Mouse (Mus musculus) limb, embryonic 11.5 days (tissue): ENCODE data around the gene Adck1. TPM values are rescaled to one million over a fixed set of nuclear protein-coding genes. Genes with fewer than 3 reads are reported as not detected.

ENCODE experiments used
- ATAC-seq: fragments of 200-750 bp; cut with Nextera tagmentation; 2 replicates; pipeline ENCODE4 v1.8.0; 2017; ENCODE audit warnings: low read depth; ENCODE audit not compliant: insufficient number of reproducible peaks, low FRiP score, low TSS enrichment
- DNase-seq: peaks from one replicate; pipeline ENCODE4 v3.0.0-alpha.2; 2015; ENCODE audit warnings: low spot score
- H3K27ac ChIP-seq: fragments of 300-500 bp; sonication (generic); replicated peaks from 2 replicates; pipeline ENCODE4 v1.5.1; 2014; ENCODE audit warnings: low read depth, mild to moderate bottlenecking, low read length
- H3K27me3 ChIP-seq: fragments of 300-500 bp; sonication (generic); 2 replicates; pipeline ENCODE4 v1.6.1; 2014; ENCODE audit warnings: mild to moderate bottlenecking, low read length, mixed read lengths; ENCODE audit not compliant: control insufficient read depth, insufficient read depth
- H3K36me3 ChIP-seq: fragments of 300-500 bp; sonication (generic); 2 replicates; pipeline ENCODE4 v1.6.1; 2014; ENCODE audit warnings: mild to moderate bottlenecking, low read length, moderate library complexity, mixed read lengths; ENCODE audit not compliant: control insufficient read depth, insufficient read depth
- H3K4me1 ChIP-seq: fragments of 300-500 bp; sonication (generic); 2 replicates; pipeline ENCODE4 v1.6.1; 2014; ENCODE audit warnings: low read length, mixed read lengths; ENCODE audit not compliant: control insufficient read depth, insufficient read depth
- H3K4me2 ChIP-seq: fragments of 300-500 bp; sonication (generic); 2 replicates; pipeline ENCODE4 v1.6.1; 2014; ENCODE audit warnings: low read depth, mild to moderate bottlenecking, moderate library complexity; ENCODE audit not compliant: severe bottlenecking
- H3K4me3 ChIP-seq: fragments of 300-500 bp; sonication (generic); 2 replicates; pipeline ENCODE4 v1.5.1; 2014; ENCODE audit warnings: low read depth, low read length
- H3K9ac ChIP-seq: fragments of 300-500 bp; sonication (generic); 2 replicates; pipeline ENCODE4 v1.6.1; 2014; ENCODE audit warnings: mild to moderate bottlenecking, low read length
- H3K9me3 ChIP-seq: fragments of 300-500 bp; sonication (generic); 2 replicates; pipeline ENCODE4 v1.6.1; 2016; ENCODE audit warnings: low read length; ENCODE audit not compliant: control insufficient read depth
- WGBS: fragments of 180-500 bp; shearing (Covaris S2); extraction: QIAGEN DNeasy Blood & Tissue Kit; methylation state at CpG from one replicate; pipeline ENCODE4 v1.1.7; 2014; 5-methylcytosine and 5-hydroxymethylcytosine counted together
- polyA plus RNA-seq: library from polyadenylated mRNA; unstranded; fragments of >200 nt; fragmentation: Nextera tagmentation; extraction: Ambion mirVana; gene quantifications from 2 replicates; pipeline ENCODE4 v1.2.1, GENCODE M21; 2014

Gene Adck1
- polyA plus RNA-seq, 1 experiment from 2014 or later, result 14.8 TPM

DNA sequence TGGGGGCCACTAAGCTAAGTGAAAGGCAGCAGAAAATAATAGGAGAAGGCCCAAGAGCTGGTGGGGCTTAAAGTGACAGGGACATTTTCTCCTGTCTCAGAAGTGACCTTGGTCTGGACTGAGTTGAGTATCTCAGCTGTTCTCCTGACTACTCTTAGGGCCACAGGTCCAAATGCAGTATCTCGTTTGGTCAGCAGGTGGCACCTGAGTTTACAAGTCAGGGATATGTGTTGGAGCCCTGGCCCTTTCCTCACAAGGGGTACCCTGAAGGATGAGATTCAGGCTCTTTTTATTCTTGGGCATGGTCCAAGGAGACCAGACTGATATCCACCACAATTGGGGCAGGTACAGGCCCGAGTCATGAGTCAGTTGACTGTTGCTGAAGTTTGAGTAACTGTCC is 44.8 kb downstream of the Adck1 start:
- ATAC-seq (no peak), DNase-seq (peak; percentile 80)
- H3K9me3 ChIP-seq, result no peaks in the 10 kb centered on the region
- H3K4me3 ChIP-seq, result no peak overlapping the region
- H3K4me2 ChIP-seq, result no peak overlapping the region
- H3K27me3 ChIP-seq, result no peaks in the 10 kb centered on the region
- no peaks in the 10 kb centered on the region for H3K4me1 ChIP-seq
- H3K27ac ChIP-seq, result no peak overlapping the region
- no peaks in the 10 kb centered on the region for H3K36me3 ChIP-seq
- no peak overlapping the region for H3K9ac ChIP-seq
- WGBS, result 32% methylated on average over 2 of the region's 2 CpGs

GRCm38 (mm10) chr12:88407996-88408322 is 47.6 kb downstream of the Adck1 start:
- Histone ChIP-seq H3K9ac (no peak overlapping the region), H3K4me2 (no peak overlapping the region), H3K27me3 (no peaks in the 10 kb centered on the region), H3K27ac (no peak overlapping the region), H3K4me1 (no peaks in the 10 kb centered on the region), H3K9me3 (no peaks in the 10 kb centered on the region), H3K36me3 (peaks cover 2% of the 10 kb centered on the region; the same call in 1 of the 2 replicates), H3K4me3 (no peak overlapping the region)
- no peak for ATAC-seq
- DNase-seq, result no peak
- WGBS, result 94% methylated on average over 4 of the region's 4 CpGs

- H3K4me2 ChIP-seq, result no peak overlapping the region
- WGBS, result 73% methylated on average over 11 of the region's 11 CpGs
- H3K4me3 ChIP-seq, result no peak overlapping the region
- no peaks in the 10 kb centered on the region for H3K9me3 ChIP-seq
- no peaks in the 10 kb centered on the region for H3K27me3 ChIP-seq
- H3K9ac ChIP-seq, result no peak overlapping the region
- ATAC-seq, result no peak
- DNase-seq, result no peak
- peaks cover 2% of the 10 kb centered on the region; the same call in 1 of the 2 replicates for H3K36me3 ChIP-seq
- no peak overlapping the region for H3K27ac ChIP-seq
- H3K4me1 ChIP-seq, result no peaks in the 10 kb centered on the region
Observed at GRCm38 (mm10) chr12:88408323-88409047, 48.1 kb downstream of the Adck1 start.

- DNase-seq, result no peak
- no peak overlapping the region for H3K9ac ChIP-seq
Observed at GRCm38 (mm10) chr12:88413239-88413638, 52.9 kb downstream of the Adck1 start.

DNA sequence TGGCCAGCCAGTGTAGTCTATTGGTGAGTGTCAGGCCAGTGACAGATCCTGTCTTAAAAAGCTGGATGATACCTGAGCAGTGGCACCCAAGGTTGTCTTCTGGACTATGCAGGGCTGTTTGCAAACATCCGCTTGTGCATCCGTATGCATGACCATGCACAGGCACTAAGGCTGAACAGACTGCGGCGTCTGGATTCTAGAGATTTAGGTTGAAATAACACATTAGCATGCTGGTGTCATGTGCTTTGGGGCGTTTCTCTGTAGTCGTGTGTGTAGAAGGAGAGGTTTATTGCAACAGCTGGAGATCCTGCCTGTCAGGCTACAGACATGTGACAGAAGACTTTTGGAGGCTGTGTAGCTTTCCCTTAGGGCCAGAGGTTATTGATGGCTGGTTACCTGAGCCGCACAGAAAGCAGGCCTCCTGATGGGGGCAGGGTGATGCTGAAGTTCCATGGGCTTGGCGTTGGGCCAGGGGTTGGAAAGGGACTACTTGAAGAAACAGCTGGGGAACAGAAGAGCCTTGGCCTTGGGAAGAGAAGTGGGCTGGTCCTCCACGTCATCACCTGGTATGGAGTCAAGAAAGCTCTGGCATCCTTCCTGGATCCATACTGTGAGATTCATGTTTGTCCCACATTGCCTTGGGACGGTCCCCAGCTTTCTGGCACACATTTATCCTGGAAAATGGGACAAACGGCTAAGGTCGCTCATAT is 59.7 kb downstream of the Adck1 start:
- H3K27ac ChIP-seq, result no peak overlapping the region
- DNase-seq (peak; percentile 34), ATAC-seq (peak; percentile 63; the same call in 1 of the 2 replicates)
- no peak overlapping the region for H3K9ac ChIP-seq
- H3K36me3 ChIP-seq, result no peaks in the 10 kb centered on the region
- H3K27me3 ChIP-seq, result no peaks in the 10 kb centered on the region
- no peak overlapping the region for H3K4me2 ChIP-seq
- H3K4me3 ChIP-seq, result no peak overlapping the region
- H3K4me1 ChIP-seq, result no peaks in the 10 kb centered on the region
- WGBS, result 77% methylated on average over 12 of the region's 12 CpGs
- H3K9me3 ChIP-seq, result no peaks in the 10 kb centered on the region

More at GRCm38 (mm10) chr12:88413239-88413638, 52.9 kb downstream of the Adck1 start:
- Histone ChIP-seq H3K36me3 (peaks cover 2% of the 10 kb centered on the region; the same call in 1 of the 2 replicates), H3K4me3 (no peak overlapping the region), H3K9me3 (no peaks in the 10 kb centered on the region), H3K4me1 (no peaks in the 10 kb centered on the region), H3K4me2 (no peak overlapping the region), H3K27me3 (no peaks in the 10 kb centered on the region), H3K27ac (no peak overlapping the region)
- 89% methylated on average over 1 of the region's 1 CpGs for WGBS
- ATAC-seq, result no peak

DNA sequence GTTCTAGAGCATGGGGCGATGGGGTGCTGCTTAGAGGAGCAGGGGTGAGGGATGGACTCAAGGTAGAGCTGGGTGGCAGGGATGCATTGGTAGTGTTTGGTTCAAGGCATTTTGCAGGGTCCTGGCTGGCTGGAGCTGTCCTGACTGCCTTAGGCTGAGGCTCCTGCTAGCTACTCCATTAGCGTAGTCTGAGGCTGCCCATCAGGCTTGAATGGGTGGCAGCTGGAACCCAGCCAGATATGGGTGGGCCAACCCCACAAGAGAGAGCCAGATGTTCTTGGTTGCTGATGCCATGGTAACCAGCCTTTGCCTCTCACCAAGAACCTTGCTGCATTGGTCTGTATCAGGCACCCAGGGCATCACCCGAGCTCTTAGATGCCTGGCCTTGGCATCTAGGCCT is 66.6 kb downstream of the Adck1 start:
- Histone ChIP-seq H3K27me3 (no peaks in the 10 kb centered on the region), H3K9me3 (no peaks in the 10 kb centered on the region), H3K36me3 (no peaks in the 10 kb centered on the region), H3K27ac (no peak overlapping the region), H3K4me3 (no peak overlapping the region), H3K4me1 (no peaks in the 10 kb centered on the region), H3K9ac (no peak overlapping the region), H3K4me2 (no peak overlapping the region)
- peak; percentile 51; the same call in 1 of the 2 replicates for ATAC-seq
- no peak for DNase-seq
- 96% methylated on average over 3 of the region's 3 CpGs for WGBS

GRCm38 (mm10) chr12:88428735-88429134 is 68.4 kb downstream of the Adck1 start:
- no peaks in the 10 kb centered on the region for H3K9me3 ChIP-seq
- no peak overlapping the region for H3K9ac ChIP-seq
- H3K4me3 ChIP-seq, result no peak overlapping the region
- H3K27ac ChIP-seq, result no peak overlapping the region
- WGBS, result 86% methylated on average over 2 of the region's 2 CpGs
- H3K4me2 ChIP-seq, result no peak overlapping the region
- ATAC-seq, result no peak
- no peak for DNase-seq
- H3K27me3 ChIP-seq, result no peaks in the 10 kb centered on the region
- no peaks in the 10 kb centered on the region for H3K4me1 ChIP-seq
- H3K36me3 ChIP-seq, result no peaks in the 10 kb centered on the region

DNA sequence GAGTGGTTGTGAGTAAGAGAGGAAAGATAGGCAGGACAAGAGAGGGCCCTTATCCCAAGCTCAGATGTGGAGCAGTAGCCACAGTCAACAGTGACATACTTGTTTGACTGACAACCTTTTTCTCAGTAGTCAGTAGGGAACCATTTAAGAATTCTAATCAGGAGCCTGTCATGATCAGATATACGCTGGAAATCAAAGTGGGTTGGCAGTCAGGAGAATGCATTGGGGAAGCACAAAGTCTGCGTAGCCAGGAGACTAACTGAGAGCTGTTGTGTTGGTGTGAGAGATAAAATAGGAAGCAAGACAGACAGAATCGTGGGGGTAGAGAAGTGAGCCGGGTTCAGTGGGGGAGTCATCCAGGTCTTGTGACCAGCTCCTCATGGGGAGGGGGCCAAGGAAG is 71.9 kb downstream of the Adck1 start:
- no peak overlapping the region for H3K4me3 ChIP-seq
- 90% methylated on average over 4 of the region's 4 CpGs for WGBS
- H3K36me3 ChIP-seq, result no peaks in the 10 kb centered on the region
- no peaks in the 10 kb centered on the region for H3K9me3 ChIP-seq
- no peaks in the 10 kb centered on the region for H3K27me3 ChIP-seq
- H3K27ac ChIP-seq, result no peak overlapping the region
- H3K9ac ChIP-seq, result no peak overlapping the region
- ATAC-seq, result no peak
- DNase-seq, result no peak
- no peak overlapping the region for H3K4me2 ChIP-seq
- H3K4me1 ChIP-seq, result no peaks in the 10 kb centered on the region
